9 mouse cellular contexts compared by ENCODE assay signal in the genomic region with DNA sequence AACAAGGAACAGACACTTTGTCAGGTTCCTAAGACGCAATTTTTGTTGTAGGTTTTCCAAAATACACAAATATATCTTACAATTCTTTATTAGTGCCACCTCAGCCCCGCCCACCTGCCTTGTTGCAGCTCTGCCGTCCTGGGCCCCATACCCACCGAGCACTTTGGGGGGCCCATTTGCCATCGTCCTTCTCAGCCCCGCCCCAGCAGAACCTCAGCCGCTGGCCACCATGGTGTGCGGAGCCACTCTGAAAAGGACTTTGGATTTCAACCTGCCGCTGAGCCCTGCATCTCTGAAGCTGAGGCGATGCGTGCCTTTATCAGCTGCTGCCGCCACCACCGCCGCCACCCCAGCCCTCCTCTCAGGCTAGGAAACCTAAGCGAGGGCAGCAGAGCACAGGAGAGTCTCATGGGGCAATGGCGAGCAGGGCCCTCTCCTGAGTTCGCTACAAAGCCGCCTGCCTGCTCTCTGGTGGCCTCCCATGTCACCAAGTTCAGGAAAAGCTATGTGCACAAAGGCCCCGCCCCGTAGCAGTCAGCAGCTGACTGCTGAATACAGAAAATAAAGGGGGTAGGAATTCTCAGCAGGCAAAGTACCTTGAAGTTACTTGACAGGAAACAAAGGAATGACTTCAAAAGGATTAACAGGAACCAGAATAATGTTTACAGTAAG. TPM values are rescaled to one million over a fixed set of nuclear protein-coding genes. Genes with fewer than 3 reads are reported as not detected.
DNase-seq lines count a peak whose midpoint lies in the region; ATAC-seq and TF ChIP-seq lines count a peak whose summit lies in the region.
"Had no signal": no experiment of that assay in that cellular context is flagged by ENCODE, and none has a peak within 500 bp of the region (broad histone marks: within the 10 kb centered on the region; RNA-seq: fewer than 3 reads in every experiment).

No protein-coding gene starts in this region.

- no peak overlapping the region for H3K27ac ChIP-seq in liver, adult 2 months (replicated peaks; ENCODE audit: insufficient read depth, low read depth, low read length)
- H3K27ac ChIP-seq in olfactory bulb, adult 2 months (ENCODE audit: insufficient read depth, low read depth, low read length), result no peak overlapping the region

- ATAC-seq in CD4-positive, CD25-positive, alpha-beta regulatory T cell, adult 4 months, result no peak

- intact Hi-C loops in left cerebral cortex, postnatal 25 days (cut with DNase I), result no loop called here

- 22% methylated on average over 20 of the region's 20 CpGs for WGBS in liver, adult 2 months
- 10% methylated on average over 20 of the region's 20 CpGs for WGBS in olfactory bulb, adult 2 months

- peak overlapping the region; percentile 51; the same call in 1 of the 2 replicates for H3K9ac ChIP-seq in liver, adult 2 months (ENCODE audit: low read depth, low read length)

- peaks cover 4% of the 10 kb centered on the region; the same call in 1 of the 2 replicates for H3K27me3 ChIP-seq in liver, adult 2 months (ENCODE audit: control insufficient read depth, insufficient read depth, low read length)

- no peaks in the 10 kb centered on the region for H3K4me1 ChIP-seq in liver, adult 2 months (ENCODE audit: control insufficient read depth, insufficient read depth, low read length)
- peaks cover 4% of the 10 kb centered on the region for H3K4me1 ChIP-seq in olfactory bulb, adult 2 months (ENCODE audit: control insufficient read depth, insufficient read depth, low read length)

- no peaks in the 10 kb centered on the region for H3K79me2 ChIP-seq in liver, adult 2 months (ENCODE audit: control insufficient read depth, insufficient read depth, low read length)

- H3K4me3 ChIP-seq in liver, adult 2 months (ENCODE audit: insufficient read depth, low read depth, low read length), result peak overlapping the region; percentile 48; the same call in 1 of the 2 replicates
- peak overlapping the region; percentile 34; the same call in 1 of the 2 replicates for H3K4me3 ChIP-seq in olfactory bulb, adult 2 months (ENCODE audit: insufficient read depth, low read depth, low read length)

- DNase-seq in cerebellum, postnatal 14 days, result peak; percentile 5 to 6
- no peak for DNase-seq in cerebellum, postnatal 36 days
- peak; percentile 66 for DNase-seq in embryo, embryonic 10 days (ENCODE audit: low spot score)
- DNase-seq in heart, postnatal 4 days, result peak; percentile 26
- DNase-seq in liver, adult 2 months (ENCODE audit: extremely low read depth, low read depth, low spot score), result no peak
- DNase-seq in left cerebral cortex, postnatal 25 days (ENCODE audit: low spot score in 2 of 2), result no peak

- TF ChIP-seq POLR2A in liver, adult 2 months (IDR thresholded peaks at IDR 0.05; ENCODE audit: extremely low read depth, insufficient read depth, low read length), result no peak
- TF ChIP-seq POLR2A in olfactory bulb, adult 2 months (IDR thresholded peaks at IDR 0.05; ENCODE audit: insufficient read depth, low read depth, low read length), result no peak

- no peaks in the 10 kb centered on the region for H3K36me3 ChIP-seq in liver, adult 2 months (ENCODE audit: control insufficient read depth, insufficient read depth, low read length)

- no peak for TF ChIP-seq CTCF in liver, adult 2 months (IDR thresholded peaks at IDR 0.05; ENCODE audit: low read depth, low read length)
- no peak for TF ChIP-seq CTCF in olfactory bulb, adult 2 months (IDR thresholded peaks at IDR 0.05; ENCODE audit: insufficient read depth, low read depth, low read length)

RNA-seq across cellular contexts. Expression of a gene that starts 28.4 kb away (rescaled TPM):
- not detected for total RNA-seq in heart, postnatal 4 days (2021)
- not detected in 2 replicates for total RNA-seq in liver, adult 2 months (2014; rRNA removed)
- polyA plus RNA-seq in liver, adult 2 months (2012; rRNA removed), result 0.04 TPM in 1 of 2 replicates, not detected in the other
- polyA plus RNA-seq in olfactory bulb, adult 2 months (2012; ENCODE audit: insufficient read depth, insufficient read length, low replicate concordance, missing spikeins), result not detected in 2 replicates
- not detected for total RNA-seq in left cerebral cortex, postnatal 25 days (2021)
- not detected for polyA plus RNA-seq in CD4-positive, CD25-positive, alpha-beta regulatory T cell, adult 4 months (2017; shearing (Covaris generic))
- polyA plus RNA-seq: C2C12 had no signal

RNA-seq across cellular contexts. Expression of a gene that starts 52.0 kb away (rescaled TPM):
- total RNA-seq in heart, postnatal 4 days (2021), result not detected
- total RNA-seq in liver, adult 2 months (2014; rRNA removed), result not detected in 2 replicates
- not detected in 2 replicates for polyA plus RNA-seq in liver, adult 2 months (2012; rRNA removed)
- polyA plus RNA-seq in olfactory bulb, adult 2 months (2012; ENCODE audit: insufficient read depth, insufficient read length, low replicate concordance, missing spikeins), result not detected in 2 replicates
- total RNA-seq in left cerebral cortex, postnatal 25 days (2021), result not detected
- polyA plus RNA-seq in CD4-positive, CD25-positive, alpha-beta regulatory T cell, adult 4 months (2017; shearing (Covaris generic)), result not detected
- polyA plus RNA-seq: C2C12 had no signal

Comparison
In these comparisons a context has a peak if more than half of its experiments do, and no peak if none do; other contexts are left out.
1. DNase-seq: peak in cerebellum, postnatal 14 days (2 of 2), embryo, embryonic 10 days (single experiment) and heart, postnatal 4 days (single experiment); none in cerebellum, postnatal 36 days (0 of 2), liver, adult 2 months (single experiment) and left cerebral cortex, postnatal 25 days (0 of 2).